Mouse (Mus musculus) forebrain, embryonic 12.5 days (tissue): ENCODE measurements around the gene Trmt112. TPM values are rescaled to one million over a fixed set of nuclear protein-coding genes. Genes with fewer than 3 reads are reported as not detected.

ENCODE experiments used
- ATAC-seq: fragments of 200-750 bp; cut with Nextera tagmentation; 2 replicates; pipeline ENCODE4 v1.8.0; 2017; ENCODE audit warnings: moderate TSS enrichment; ENCODE audit not compliant: low FRiP score
- H3K27ac ChIP-seq: fragments of 300-500 bp; sonication (generic); 2 replicates; pipeline ENCODE4 v1.5.1; 2016; ENCODE audit warnings: mild to moderate bottlenecking
- H3K27me3 ChIP-seq: fragments of 300-500 bp; sonication (generic); 2 replicates; pipeline ENCODE4 v1.6.1; 2016; ENCODE audit warnings: mild to moderate bottlenecking
- H3K36me3 ChIP-seq: fragments of 300-500 bp; sonication (generic); replicated peaks from 2 replicates; pipeline ENCODE4 v1.6.1; 2016; ENCODE audit warnings: mild to moderate bottlenecking
- H3K4me1 ChIP-seq: fragments of 300-500 bp; sonication (generic); 2 replicates; pipeline ENCODE4 v1.6.1; 2016
- H3K4me2 ChIP-seq: fragments of 300-500 bp; sonication (generic); 2 replicates; pipeline ENCODE4 v1.6.1; 2016; ENCODE audit warnings: mild to moderate bottlenecking, moderate library complexity
- H3K4me3 ChIP-seq: fragments of 300-500 bp; sonication (generic); replicated peaks from 2 replicates; pipeline ENCODE4 v1.5.1; 2016; ENCODE audit warnings: mild to moderate bottlenecking
- H3K9ac ChIP-seq: fragments of 300-500 bp; sonication (generic); 2 replicates; pipeline ENCODE4 v1.6.1; 2016; ENCODE audit warnings: mild to moderate bottlenecking
- H3K9me3 ChIP-seq: fragments of 300-500 bp; sonication (generic); 2 replicates; pipeline ENCODE4 v1.6.1; 2016
- WGBS: fragments of 180-500 bp; shearing (Covaris S2); methylation state at CpG from one replicate; pipeline ENCODE4 v1.1.7; 2016; 5-methylcytosine and 5-hydroxymethylcytosine counted together
- polyA plus RNA-seq: library from polyadenylated mRNA; unstranded; fragments of >200 nt; fragmentation: Nextera tagmentation; extraction: Ambion mirVana; gene quantifications from 2 replicates; pipeline ENCODE4 v1.2.1, GENCODE M21; 2016

Gene Trmt112
- 137 and 138 TPM in 2 replicates for polyA plus RNA-seq

DNA sequence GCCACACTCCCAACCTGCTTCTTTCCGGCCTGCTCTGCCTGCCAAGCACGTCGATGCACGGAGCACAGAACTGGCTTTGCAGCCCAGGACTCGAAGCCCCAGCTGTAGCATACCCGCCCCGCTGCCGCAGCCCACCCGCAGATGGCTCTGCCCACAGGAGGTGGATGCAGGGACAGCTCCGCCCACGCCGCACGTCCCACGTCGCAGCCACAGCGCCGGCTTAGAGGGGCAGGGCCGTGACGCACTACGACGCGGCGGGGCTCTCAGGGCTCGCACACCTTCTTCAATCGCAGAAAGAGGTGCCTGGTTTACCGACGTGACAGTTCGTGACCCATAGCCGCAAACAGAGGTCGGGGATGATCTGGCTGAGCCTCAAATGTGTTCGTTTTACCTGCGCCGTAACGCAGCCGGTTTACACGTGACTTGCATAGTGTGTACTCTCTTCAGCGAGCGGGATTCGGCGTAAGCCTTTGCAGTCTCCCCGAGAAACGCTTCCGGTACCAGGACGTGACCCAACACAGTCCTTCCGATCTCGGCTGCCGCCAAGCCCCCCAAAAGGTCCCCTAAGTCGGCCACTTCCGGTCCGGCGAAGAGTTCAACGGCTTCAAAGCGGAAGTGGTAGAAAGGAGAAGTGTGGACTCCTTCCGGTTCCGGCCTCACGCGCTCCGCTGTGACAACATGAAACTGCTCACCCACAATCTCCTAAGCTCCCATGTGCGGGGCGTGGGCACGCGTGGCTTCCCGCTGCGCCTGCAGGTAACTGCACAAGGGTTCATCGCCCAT, at the start of gene Trmt112, which contains the start of gene Prdx5:
TSS of gene Trmt112 (plus strand) at position 192 of the 783 bp plus-strand sequence.
TSS of gene Prdx5 (minus strand) at position 600 of the 783 bp plus-strand sequence.
- Histone ChIP-seq H3K27me3 (no peaks in the 10 kb centered on the region), H3K9me3 (no peaks in the 10 kb centered on the region), H3K9ac (peak within 1 kb of the TSS; percentile 72), H3K4me1 (peaks cover 29% of the 10 kb centered on the region), H3K36me3 (peaks cover 60% of the 10 kb centered on the region), H3K27ac (peak within 1 kb of the TSS; percentile 98), H3K4me3 (peak within 1 kb of the TSS; percentile 65), H3K4me2 (peak within 1 kb of the TSS; percentile 72)
- WGBS, result under 1% methylated on average over 65 of the region's 65 CpGs
- ATAC-seq, result peak; percentile 92

DNA sequence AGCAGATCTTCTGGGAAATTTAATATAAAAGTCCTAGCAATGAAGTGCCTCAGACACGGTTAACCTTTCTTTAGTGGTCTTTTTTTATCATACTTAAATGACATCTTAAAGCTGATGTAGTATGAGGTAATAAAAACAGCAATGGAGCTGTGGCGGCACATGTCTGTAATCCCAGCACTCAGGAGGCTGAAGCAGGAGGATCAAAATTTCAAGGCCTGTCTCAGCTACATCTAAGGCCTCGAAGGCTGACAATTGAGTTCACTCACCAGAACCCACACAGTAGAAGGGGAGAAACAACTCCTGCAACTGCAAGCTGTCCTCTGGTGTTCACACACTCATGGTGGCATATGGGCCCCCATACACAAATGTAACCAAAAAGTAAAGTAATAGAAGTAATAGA, 49.5 kb upstream of the Trmt112 start:
- 92% methylated on average over 3 of the region's 3 CpGs for WGBS
- no peak overlapping the region for H3K4me3 ChIP-seq

GRCm38 (mm10) chr19:6860706-6861105, 48.8 kb upstream of the Trmt112 start:
- ATAC-seq, result no peak
- H3K27ac ChIP-seq, result no peak overlapping the region
- no peak overlapping the region for H3K4me2 ChIP-seq
- H3K4me1 ChIP-seq, result peaks cover 12% of the 10 kb centered on the region
- no peaks in the 10 kb centered on the region for H3K9me3 ChIP-seq
- H3K4me3 ChIP-seq, result no peak overlapping the region
- peaks cover 12% of the 10 kb centered on the region; the same call in 1 of the 2 replicates for H3K27me3 ChIP-seq
- 77% methylated on average over 6 of the region's 6 CpGs for WGBS
- no peak overlapping the region for H3K9ac ChIP-seq
- no peaks in the 10 kb centered on the region for H3K36me3 ChIP-seq

More for the DNA sequence above, 49.5 kb upstream of the Trmt112 start:
- peaks cover 19% of the 10 kb centered on the region; the same call in 1 of the 2 replicates for H3K27me3 ChIP-seq
- H3K4me2 ChIP-seq, result no peak overlapping the region
- H3K9ac ChIP-seq, result no peak overlapping the region
- H3K36me3 ChIP-seq, result no peaks in the 10 kb centered on the region
- no peak overlapping the region for H3K27ac ChIP-seq
- ATAC-seq, result no peak
- no peaks in the 10 kb centered on the region for H3K9me3 ChIP-seq
- H3K4me1 ChIP-seq, result peaks cover 19% of the 10 kb centered on the region

DNA sequence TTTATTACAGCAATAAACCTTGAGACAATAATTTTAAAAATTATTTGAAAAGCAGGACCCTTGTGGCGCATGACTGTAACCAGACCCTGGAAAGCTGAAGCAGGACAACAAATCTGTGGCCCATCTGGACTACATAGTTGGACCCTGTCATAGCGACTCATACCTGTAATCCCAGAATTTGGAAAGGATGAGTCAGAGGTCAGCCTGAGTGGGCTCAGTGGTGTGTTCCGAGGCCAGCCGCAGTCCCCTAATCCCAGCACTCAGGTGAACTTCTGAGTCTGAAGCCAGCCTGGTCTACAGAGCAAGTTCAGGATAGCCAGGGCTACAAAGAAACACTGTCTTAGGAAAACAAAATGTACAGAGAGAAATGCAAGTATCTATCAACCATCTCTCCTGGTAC, 48.0 kb upstream of the Trmt112 start:
- no peaks in the 10 kb centered on the region for H3K36me3 ChIP-seq
- no peak overlapping the region for H3K4me2 ChIP-seq
- 93% methylated on average over 4 of the region's 4 CpGs for WGBS
- H3K9ac ChIP-seq, result no peak overlapping the region
- no peak for ATAC-seq
- H3K4me1 ChIP-seq, result 0 out of 2 replicates have a peak, but pooled peaks cover 6% of the 10 kb centered on the region
- no peaks in the 10 kb centered on the region for H3K9me3 ChIP-seq
- no peak overlapping the region for H3K27ac ChIP-seq
- H3K4me3 ChIP-seq, result no peak overlapping the region
- H3K27me3 ChIP-seq, result peaks cover 6% of the 10 kb centered on the region; the same call in 1 of the 2 replicates

DNA sequence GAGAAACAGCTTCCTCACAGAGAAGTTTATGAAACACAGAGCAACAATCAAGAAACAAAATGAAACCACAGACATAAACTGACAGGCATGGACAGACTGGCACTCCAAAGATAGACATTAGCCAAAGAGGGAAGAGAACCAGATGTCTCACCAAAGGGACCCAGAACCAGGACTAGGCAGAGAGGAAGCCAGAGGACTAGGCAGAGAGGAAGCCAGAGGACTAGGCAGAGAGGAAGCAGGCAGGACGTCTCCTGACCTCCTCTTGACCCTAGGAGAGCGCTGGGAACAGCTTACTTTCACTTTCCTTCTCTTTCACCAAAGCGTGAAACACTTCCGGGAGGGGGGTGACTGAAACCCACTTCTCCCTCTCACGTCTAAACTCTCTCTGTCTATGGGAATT, 40.1 kb upstream of the Trmt112 start:
- no peak overlapping the region for H3K27ac ChIP-seq
- H3K27me3 ChIP-seq, result no peaks in the 10 kb centered on the region
- H3K9me3 ChIP-seq, result no peaks in the 10 kb centered on the region
- H3K4me2 ChIP-seq, result no peak overlapping the region
- no peak overlapping the region for H3K4me3 ChIP-seq
- 11% methylated on average over 5 of the region's 5 CpGs for WGBS
- no peak overlapping the region for H3K9ac ChIP-seq
- H3K4me1 ChIP-seq, result no peaks in the 10 kb centered on the region
- ATAC-seq, result no peak
- H3K36me3 ChIP-seq, result no peaks in the 10 kb centered on the region

DNA sequence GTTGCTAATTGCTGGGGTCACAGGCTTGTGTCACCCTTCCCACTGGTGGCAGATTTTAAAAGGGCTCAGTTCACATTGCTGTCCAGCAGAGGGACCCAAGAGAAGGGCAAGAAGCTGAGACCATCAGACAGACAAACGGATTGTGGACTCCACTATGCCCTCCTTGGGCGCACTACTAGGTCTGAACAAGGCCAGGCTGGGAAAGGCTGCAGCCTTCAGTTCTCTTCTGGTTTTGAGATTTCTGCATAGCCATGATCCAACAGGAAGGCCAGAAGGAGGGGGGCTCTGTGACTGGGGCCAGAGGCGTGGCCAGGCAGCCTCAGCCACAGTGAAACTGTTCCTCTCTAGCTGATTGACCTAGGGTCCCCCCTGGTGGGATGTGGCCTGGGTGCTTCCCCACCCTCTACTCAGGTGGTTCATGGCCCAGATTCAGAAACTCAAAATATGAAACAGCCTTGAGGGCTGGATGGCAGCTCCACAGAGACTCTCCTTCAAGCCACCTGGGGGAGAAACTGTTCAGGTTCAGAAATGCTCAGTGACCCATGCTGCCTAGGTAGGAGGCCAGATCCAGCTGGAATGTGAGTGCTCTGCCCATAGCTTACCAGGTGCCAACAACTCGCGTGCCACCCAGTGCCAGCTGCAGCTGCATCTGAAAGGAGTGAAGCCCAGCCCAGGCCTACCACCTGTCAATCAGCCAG, 37.8 kb upstream of the Trmt112 start:
- 71% methylated on average over 5 of the region's 5 CpGs for WGBS
- no peaks in the 10 kb centered on the region for H3K27me3 ChIP-seq
- no peaks in the 10 kb centered on the region for H3K9me3 ChIP-seq
- no peak overlapping the region for H3K4me3 ChIP-seq
- H3K4me2 ChIP-seq, result no peak overlapping the region
- no peak overlapping the region for H3K27ac ChIP-seq
- ATAC-seq, result no peak
- H3K4me1 ChIP-seq, result no peaks in the 10 kb centered on the region
- H3K36me3 ChIP-seq, result no peaks in the 10 kb centered on the region
- H3K9ac ChIP-seq, result no peak overlapping the region

GRCm38 (mm10) chr19:6872701-6873100, 36.8 kb upstream of the Trmt112 start:
- Histone ChIP-seq H3K4me2 (no peak overlapping the region), H3K27me3 (no peaks in the 10 kb centered on the region)
- WGBS, result 81% methylated on average over 3 of the region's 3 CpGs

GRCm38 (mm10) chr19:6874257-6874656, 35.2 kb upstream of the Trmt112 start:
- H3K27me3 ChIP-seq, result no peaks in the 10 kb centered on the region
- H3K9me3 ChIP-seq, result no peaks in the 10 kb centered on the region
- H3K36me3 ChIP-seq, result no peaks in the 10 kb centered on the region
- H3K27ac ChIP-seq, result no peak overlapping the region
- H3K4me1 ChIP-seq, result no peaks in the 10 kb centered on the region
- H3K4me3 ChIP-seq, result no peak overlapping the region
- ATAC-seq, result no peak
- H3K4me2 ChIP-seq, result no peak overlapping the region
- WGBS, result 92% methylated on average over 1 of the region's 1 CpGs
- H3K9ac ChIP-seq, result no peak overlapping the region

More at GRCm38 (mm10) chr19:6872701-6873100, 36.8 kb upstream of the Trmt112 start:
- Histone ChIP-seq H3K27ac (no peak overlapping the region), H3K4me3 (no peak overlapping the region), H3K4me1 (no peaks in the 10 kb centered on the region), H3K36me3 (no peaks in the 10 kb centered on the region), H3K9ac (no peak overlapping the region), H3K9me3 (no peaks in the 10 kb centered on the region)
- ATAC-seq, result no peak

DNA sequence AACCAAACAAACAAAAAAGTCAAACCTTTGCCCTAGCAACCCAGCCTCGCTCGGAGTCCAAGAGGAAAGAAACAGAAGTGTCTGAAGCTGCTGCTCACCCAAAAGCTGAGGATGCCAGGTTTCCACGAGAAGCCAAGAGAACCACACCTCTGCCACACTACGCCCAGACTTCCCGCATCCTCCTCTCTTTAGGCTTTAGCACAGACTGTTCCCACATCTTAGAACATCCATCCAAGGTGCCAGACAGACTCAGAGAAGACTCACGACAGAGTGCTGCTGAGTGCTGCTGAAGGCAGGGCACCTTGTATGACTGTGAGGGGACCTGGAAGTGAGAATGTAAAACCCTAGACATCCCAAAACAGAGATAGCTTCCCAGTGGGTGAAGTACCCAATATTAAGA, 33.7 kb upstream of the Trmt112 start:
- no peak overlapping the region for H3K4me3 ChIP-seq
- WGBS, result 92% methylated on average over 6 of the region's 6 CpGs
- H3K4me2 ChIP-seq, result no peak overlapping the region
- H3K9me3 ChIP-seq, result peaks cover 9% of the 10 kb centered on the region
- no peaks in the 10 kb centered on the region for H3K27me3 ChIP-seq
- no peak for ATAC-seq
- H3K36me3 ChIP-seq, result no peaks in the 10 kb centered on the region
- H3K27ac ChIP-seq, result no peak overlapping the region
- H3K9ac ChIP-seq, result no peak overlapping the region
- H3K4me1 ChIP-seq, result no peaks in the 10 kb centered on the region

GRCm38 (mm10) chr19:6876799-6877198, 32.7 kb upstream of the Trmt112 start:
- no peak overlapping the region for H3K4me2 ChIP-seq
- no peaks in the 10 kb centered on the region for H3K36me3 ChIP-seq
- H3K4me3 ChIP-seq, result no peak overlapping the region
- no peak for ATAC-seq
- no peak overlapping the region for H3K27ac ChIP-seq
- peaks cover 12% of the 10 kb centered on the region for H3K9me3 ChIP-seq
- H3K27me3 ChIP-seq, result no peaks in the 10 kb centered on the region
- H3K9ac ChIP-seq, result no peak overlapping the region
- no peaks in the 10 kb centered on the region for H3K4me1 ChIP-seq

- H3K9me3 ChIP-seq, result peaks cover 12% of the 10 kb centered on the region
- no peak overlapping the region for H3K9ac ChIP-seq
- H3K4me1 ChIP-seq, result no peaks in the 10 kb centered on the region
- H3K4me2 ChIP-seq, result no peak overlapping the region
- no peak overlapping the region for H3K27ac ChIP-seq
- H3K4me3 ChIP-seq, result no peak overlapping the region
- no peak for ATAC-seq
- 92% methylated on average over 4 of the region's 4 CpGs for WGBS
- H3K27me3 ChIP-seq, result no peaks in the 10 kb centered on the region
- no peaks in the 10 kb centered on the region for H3K36me3 ChIP-seq
These were observed 31.5 kb upstream of the Trmt112 start for GRCm38 (mm10) chr19:6877965-6878364.

- H3K9me3 ChIP-seq, result 0 out of 2 replicates have a peak, but pooled peaks cover 10% of the 10 kb centered on the region
- WGBS, result 79% methylated on average over 4 of the region's 4 CpGs
These were observed 17.0 kb upstream of the Trmt112 start for GRCm38 (mm10) chr19:6892512-6892911.

More at GRCm38 (mm10) chr19:6892512-6892911, 17.0 kb upstream of the Trmt112 start:
- Histone ChIP-seq H3K4me2 (no peak overlapping the region), H3K9ac (no peak overlapping the region), H3K27me3 (no peaks in the 10 kb centered on the region), H3K4me1 (no peaks in the 10 kb centered on the region), H3K27ac (no peak overlapping the region), H3K36me3 (no peaks in the 10 kb centered on the region), H3K4me3 (no peak overlapping the region)
- ATAC-seq, result no peak
